In the genomic region with DNA sequence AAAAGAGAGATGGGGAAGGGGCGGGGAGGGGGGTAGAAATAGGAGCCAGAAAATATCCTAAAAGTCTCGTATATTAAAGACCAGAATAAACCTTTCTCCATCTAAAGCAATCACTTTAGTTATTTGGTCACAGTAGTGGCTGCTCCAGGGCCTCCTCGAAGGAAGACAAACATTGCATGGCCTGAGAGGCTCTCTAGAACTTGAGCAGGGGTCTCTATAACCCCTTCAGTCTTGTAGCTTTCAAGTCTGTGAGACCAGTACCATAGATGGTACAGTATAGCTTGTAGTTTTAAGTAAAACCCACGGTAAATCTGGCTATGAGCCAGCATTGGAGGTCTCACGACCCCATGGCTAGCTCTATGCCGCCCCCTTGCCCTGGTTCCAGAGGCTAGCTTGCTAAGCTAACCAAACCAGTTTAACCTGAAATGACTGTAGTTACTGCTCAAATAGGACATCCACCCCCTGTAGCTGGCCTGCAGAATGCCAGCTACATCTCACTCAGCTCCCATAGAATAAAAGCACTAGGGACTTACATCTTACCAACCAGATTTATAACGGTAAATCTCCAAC, we compare ENCODE assay signal across 21 mouse cellular contexts.
DNase-seq lines count a peak whose midpoint lies in the region; ATAC-seq and TF ChIP-seq lines count a peak whose summit lies in the region.
"Had no signal": no experiment of that assay in that cellular context is flagged by ENCODE, and none has a peak within 500 bp of the region (broad histone marks: within the 10 kb centered on the region; RNA-seq: fewer than 3 reads in every experiment).

No protein-coding gene starts in this region.

- 63% methylated on average over 7 of the region's 7 CpGs for WGBS in kidney, postnatal 0 days
- 68% methylated on average over 7 of the region's 7 CpGs for WGBS in kidney, embryonic 14.5 days
- WGBS in lung, postnatal 0 days: 42% methylated on average over 7 of the region's 7 CpGs
- 61% methylated on average over 7 of the region's 7 CpGs for WGBS in embryonic facial prominence, embryonic 11.5 days

- no peaks in the 10 kb centered on the region for H3K36me3 ChIP-seq in kidney, postnatal 0 days (ENCODE audit: insufficient read depth, low read length)
- no peaks in the 10 kb centered on the region for H3K36me3 ChIP-seq in kidney, embryonic 14.5 days (ENCODE audit: control insufficient read depth, insufficient read depth, low read length)
- H3K36me3 ChIP-seq in lung, postnatal 0 days (ENCODE audit: insufficient read depth, low read length): no peaks in the 10 kb centered on the region
- no peaks in the 10 kb centered on the region for H3K36me3 ChIP-seq in embryonic facial prominence, embryonic 11.5 days (replicated peaks; ENCODE audit: control insufficient read depth, insufficient read depth, low read depth, low read length)
- H3K36me3 ChIP-seq: embryonic facial prominence, embryonic 13.5 days; forebrain, embryonic 12.5 days; heart, embryonic 15.5 days; hindbrain, embryonic 13.5 days had no signal

- no peak for ATAC-seq in kidney, postnatal 0 days (replicated peaks; ENCODE audit: low FRiP score, low read depth)
- ATAC-seq in kidney, embryonic 14.5 days (ENCODE audit: low FRiP score, low TSS enrichment): no peak
- peak; percentile 63 for ATAC-seq in lung, postnatal 0 days
- ATAC-seq in embryonic facial prominence, embryonic 11.5 days (replicated peaks; ENCODE audit: insufficient number of reproducible peaks, low FRiP score, low TSS enrichment, low read depth): no peak
- ATAC-seq: forebrain, embryonic 16.5 days; Patski had no signal

- no peaks in the 10 kb centered on the region for H3K27me3 ChIP-seq in kidney, postnatal 0 days (ENCODE audit: insufficient read depth, low read length)
- no peaks in the 10 kb centered on the region for H3K27me3 ChIP-seq in kidney, embryonic 14.5 days (ENCODE audit: control insufficient read depth, insufficient read depth, low read length)
- H3K27me3 ChIP-seq in lung, postnatal 0 days (replicated peaks; ENCODE audit: insufficient read depth, low read length): no peaks in the 10 kb centered on the region
- H3K27me3 ChIP-seq in embryonic facial prominence, embryonic 11.5 days (ENCODE audit: control insufficient read depth, insufficient read depth, low read length): no peaks in the 10 kb centered on the region
- H3K27me3 ChIP-seq: CH12.LX; embryonic facial prominence, embryonic 13.5 days; forebrain, embryonic 12.5 days; heart, embryonic 15.5 days had no signal

- H3K4me2 ChIP-seq in kidney, postnatal 0 days (ENCODE audit: low read length): no peak overlapping the region
- H3K4me2 ChIP-seq in kidney, embryonic 14.5 days (replicated peaks; ENCODE audit: low read depth, low read length): no peak overlapping the region
- H3K4me2 ChIP-seq in lung, postnatal 0 days (replicated peaks; ENCODE audit: low read depth, low read length): no peak overlapping the region
- H3K4me2 ChIP-seq in embryonic facial prominence, embryonic 11.5 days (ENCODE audit: low read depth, low read length): no peak overlapping the region
- H3K4me2 ChIP-seq: embryonic facial prominence, embryonic 13.5 days; forebrain, embryonic 12.5 days; heart, embryonic 11.5 days; heart, embryonic 15.5 days; hindbrain, embryonic 13.5 days had no signal

- H3K27ac ChIP-seq in kidney, postnatal 0 days: no peak overlapping the region
- H3K27ac ChIP-seq in kidney, embryonic 14.5 days (ENCODE audit: low read depth, low read length): no peak overlapping the region
- no peak overlapping the region for H3K27ac ChIP-seq in lung, postnatal 0 days (ENCODE audit: low read length)
- H3K27ac ChIP-seq in embryonic facial prominence, embryonic 11.5 days (replicated peaks; ENCODE audit: low read depth, low read length): no peak overlapping the region
- H3K27ac ChIP-seq: embryonic facial prominence, embryonic 13.5 days; forebrain, embryonic 12.5 days; heart, adult 2 months; heart, embryonic 15.5 days; hindbrain, embryonic 13.5 days had no signal

- peak; percentile 36; the same call in 1 of the 2 replicates for TF ChIP-seq CTCF in kidney, postnatal 0 days (IDR thresholded peaks at IDR 0.05; ENCODE audit: low read depth)
- peak; percentile 48 for TF ChIP-seq CTCF in lung, postnatal 0 days (IDR thresholded peaks at IDR 0.05)

- DNase-seq in kidney, postnatal 0 days (ENCODE audit: low spot score): no peak
- peak; percentile 65 for DNase-seq in lung, postnatal 0 days (ENCODE audit: low spot score)
- DNase-seq in lung, adult 18-20 months: no peak
- DNase-seq in embryo, embryonic 10.5 days (ENCODE audit: low spot score): peak; percentile 15
- peak; percentile 45 for DNase-seq in embryonic facial prominence, embryonic 11.5 days (ENCODE audit: low spot score)
- DNase-seq in left cerebral cortex, postnatal 10 days (ENCODE audit: extremely low spot score in 1 of 2, low spot score in 2 of 2): no peak
- DNase-seq: adrenal gland, adult 8-10 months; adrenal gland, postnatal 36 days; cerebellum, adult 8-10 months; cerebellum, postnatal 14 days; gastrocnemius, postnatal 14 days had no signal

- intact Hi-C loops in left cerebral cortex, postnatal 10 days (cut with DNase I): no loop called here

- no peak overlapping the region for H3K4me3 ChIP-seq in kidney, postnatal 0 days (replicated peaks; ENCODE audit: low read depth, low read length)
- no peak overlapping the region for H3K4me3 ChIP-seq in kidney, embryonic 14.5 days (ENCODE audit: low read length)
- no peak overlapping the region for H3K4me3 ChIP-seq in lung, postnatal 0 days (ENCODE audit: low read depth, low read length)
- H3K4me3 ChIP-seq in embryonic facial prominence, embryonic 11.5 days (ENCODE audit: low read depth, low read length): no peak overlapping the region
- H3K4me3 ChIP-seq: embryonic facial prominence, embryonic 13.5 days; forebrain, embryonic 12.5 days; heart, adult 2 months; heart, embryonic 15.5 days; hindbrain, embryonic 13.5 days had no signal

- no peaks in the 10 kb centered on the region for H3K9me3 ChIP-seq in kidney, postnatal 0 days (replicated peaks; ENCODE audit: low read length)
- H3K9me3 ChIP-seq in kidney, embryonic 14.5 days (ENCODE audit: control insufficient read depth, low read length): no peaks in the 10 kb centered on the region
- no peaks in the 10 kb centered on the region for H3K9me3 ChIP-seq in lung, postnatal 0 days (ENCODE audit: low read length)
- H3K9me3 ChIP-seq in embryonic facial prominence, embryonic 11.5 days (replicated peaks; ENCODE audit: control insufficient read depth, low read length): no peaks in the 10 kb centered on the region
- H3K9me3 ChIP-seq: embryonic facial prominence, embryonic 13.5 days; forebrain, embryonic 12.5 days; heart, embryonic 15.5 days; hindbrain, embryonic 13.5 days had no signal

- no peaks in the 10 kb centered on the region for H3K4me1 ChIP-seq in kidney, postnatal 0 days (replicated peaks; ENCODE audit: insufficient read depth, low read length)
- no peaks in the 10 kb centered on the region for H3K4me1 ChIP-seq in kidney, embryonic 14.5 days (ENCODE audit: control insufficient read depth, insufficient read depth, low read length)
- H3K4me1 ChIP-seq in lung, postnatal 0 days (ENCODE audit: insufficient read depth, low read depth, low read length): peaks cover 5% of the 10 kb centered on the region; the same call in 1 of the 2 replicates
- H3K4me1 ChIP-seq in embryonic facial prominence, embryonic 11.5 days (ENCODE audit: control insufficient read depth, insufficient read depth, low read length): no peaks in the 10 kb centered on the region
- H3K4me1 ChIP-seq: embryonic facial prominence, embryonic 13.5 days; forebrain, embryonic 12.5 days; heart, embryonic 15.5 days; hindbrain, embryonic 13.5 days had no signal

- no peak for TF ChIP-seq EP300 in lung, postnatal 0 days (IDR thresholded peaks at IDR 0.05)

- H3K9ac ChIP-seq in kidney, postnatal 0 days (ENCODE audit: low read depth, low read length): no peak overlapping the region
- no peak overlapping the region for H3K9ac ChIP-seq in kidney, embryonic 14.5 days (ENCODE audit: low read depth, low read length)
- no peak overlapping the region for H3K9ac ChIP-seq in lung, postnatal 0 days (replicated peaks; ENCODE audit: low read depth)
- H3K9ac ChIP-seq in embryonic facial prominence, embryonic 11.5 days (replicated peaks; ENCODE audit: low read length): no peak overlapping the region
- H3K9ac ChIP-seq: embryonic facial prominence, embryonic 13.5 days; forebrain, embryonic 12.5 days; heart, embryonic 15.5 days; hindbrain, embryonic 13.5 days had no signal

Comparison
In these comparisons a context has a peak if more than half of its experiments do, and no peak if none do; other contexts are left out.
1. DNase-seq: peak in lung, postnatal 0 days (single experiment), embryo, embryonic 10.5 days (single experiment) and embryonic facial prominence, embryonic 11.5 days (single experiment); none in kidney, postnatal 0 days (single experiment), lung, adult 18-20 months (0 of 2) and left cerebral cortex, postnatal 10 days (0 of 2).